Mouse (Mus musculus): ENCODE measurements around the gene Glrb. TPM values are rescaled to one million over a fixed set of nuclear protein-coding genes. Genes with fewer than 3 reads are reported as not detected.

Gene Glrb
- total RNA-seq (2021): under 1 TPM in 1 of 2 experiments, not detected in 1; 0.15 TPM
- long read RNA-seq, experiment 1, partial matches to known transcripts: 0 of 1 reads
- long read RNA-seq, experiment 1, other reads (novel, unspliced or antisense): 0 of 1 reads
- long read RNA-seq, experiment 2, partial matches to known transcripts: 0 of 1 reads
- long read RNA-seq, experiment 2, other reads (novel, unspliced or antisense): 1 of 1 reads

- intact Hi-C loops (cut with DNase I): no loop called here
- peak in 1 of 2 experiments; percentile 4 for DNase-seq
Measured at GRCm38 (mm10) chr3:80913111-80913778, at the start of gene Glrb. Gene Glrb, minus strand, starts transcription at chr3:80913660.

GRCm38 (mm10) chr3:80959965-80960364 is 46.5 kb upstream of the Glrb start:
- no peak for DNase-seq
- intact Hi-C loops (cut with DNase I): loop anchor here (2.0 to 10.0 kb wide), 4 partner anchors 77 to 962 kb away; partner anchors contain the start of gene Pdgfc

GRCm38 (mm10) chr3:80958591-80958990 is 45.1 kb upstream of the Glrb start:
- peak in 1 of 2 experiments; percentile 6 for DNase-seq
- intact Hi-C loops (cut with DNase I): loop anchor here (5.0 kb wide), 2 partner anchors 79 to 964 kb away; partner anchors contain the start of gene Pdgfc

- DNase-seq: no peak
- intact Hi-C loops (cut with DNase I): no loop called here
Measured at GRCm38 (mm10) chr3:80913779-80914284, 372 bp upstream of the Glrb start.

GRCm38 (mm10) chr3:80894745-80895480 is 18.5 kb downstream of the Glrb start:
- DNase-seq: no peak
- intact Hi-C loops (cut with DNase I): no loop called here

GRCm38 (mm10) chr3:80894328-80894727 is 19.1 kb downstream of the Glrb start:
- no peak for DNase-seq
- intact Hi-C loops (cut with DNase I): no loop called here

GRCm38 (mm10) chr3:80893055-80893690 is 20.3 kb downstream of the Glrb start:
- no peak for DNase-seq
- intact Hi-C loops (cut with DNase I): no loop called here

GRCm38 (mm10) chr3:80891087-80891486 is 22.4 kb downstream of the Glrb start:
- no peak for DNase-seq
- intact Hi-C loops (cut with DNase I): no loop called here

GRCm38 (mm10) chr3:80885174-80885573 is 28.3 kb downstream of the Glrb start:
- intact Hi-C loops (cut with DNase I): no loop called here
- no peak for DNase-seq

- intact Hi-C loops (cut with DNase I): no loop called here
- no peak for DNase-seq
Measured at GRCm38 (mm10) chr3:80883601-80884000, 29.9 kb downstream of the Glrb start.

- intact Hi-C loops (cut with DNase I): no loop called here
- no peak for DNase-seq
Measured at GRCm38 (mm10) chr3:80880660-80881293, 32.7 kb downstream of the Glrb start.

GRCm38 (mm10) chr3:80878571-80878970 is 34.9 kb downstream of the Glrb start:
- DNase-seq: no peak

GRCm38 (mm10) chr3:80874690-80875353 is 38.6 kb downstream of the Glrb start:
- intact Hi-C loops (cut with DNase I): no loop called here
- no peak for DNase-seq

More at GRCm38 (mm10) chr3:80878571-80878970, 34.9 kb downstream of the Glrb start:
- intact Hi-C loops (cut with DNase I): no loop called here

GRCm38 (mm10) chr3:80874081-80874480 is 39.4 kb downstream of the Glrb start:
- intact Hi-C loops (cut with DNase I): no loop called here
- no peak for DNase-seq

- intact Hi-C loops (cut with DNase I): no loop called here
- DNase-seq: no peak
Measured at GRCm38 (mm10) chr3:80871472-80872171, 41.8 kb downstream of the Glrb start.

GRCm38 (mm10) chr3:80867328-80867727 is 46.1 kb downstream of the Glrb start:
- intact Hi-C loops (cut with DNase I): no loop called here
- no peak for DNase-seq

GRCm38 (mm10) chr3:80852912-80853507 is 60.5 kb downstream of the Glrb start:
- intact Hi-C loops (cut with DNase I): no loop called here
- no peak for DNase-seq

GRCm38 (mm10) chr3:80850947-80851346 is 62.5 kb downstream of the Glrb start:
- intact Hi-C loops (cut with DNase I): no loop called here

GRCm38 (mm10) chr3:80845634-80846033 is 67.8 kb downstream of the Glrb start:
- intact Hi-C loops (cut with DNase I): no loop called here
- DNase-seq: no peak

More at GRCm38 (mm10) chr3:80850947-80851346, 62.5 kb downstream of the Glrb start:
- no peak for DNase-seq
